Mouse (Mus musculus) ovary, postnatal 10 days (tissue): ENCODE data around the gene Gm21093.
"Not testable (repeated sequence)": the region's sequence is repeated elsewhere in the genome, so short reads cannot be mapped to it uniquely, and the experiment has no call there.

Experiments
- DNase-seq: peaks from one replicate; pipeline ENCODE4 v3.0.0; 2022; ENCODE audit warnings: low spot score

Gene Gm21093

GRCm38 (mm10) chr4:42034626-42035025 is at the start of gene Gm21093:
TSS of gene Gm21093 (minus strand) at chr4:42034726.
- DNase-seq: not testable (repeated sequence)
